Mouse (Mus musculus) intestine, embryonic 16.5 days (tissue): ENCODE data around the gene Usp31. TPM values are rescaled to one million over a fixed set of nuclear protein-coding genes. Genes with fewer than 3 reads are reported as not detected.

Source experiments
- ATAC-seq: fragments of 200-750 bp; cut with Nextera tagmentation; 2 replicates; pipeline ENCODE4 v1.8.0; 2017; ENCODE audit warnings: moderate TSS enrichment, moderate library complexity
- H3K27ac ChIP-seq: fragments of 300-500 bp; sonication (generic); 2 replicates; pipeline ENCODE4 v1.5.1; 2014; ENCODE audit warnings: mild to moderate bottlenecking, low read length
- H3K27me3 ChIP-seq: fragments of 300-500 bp; sonication (generic); replicated peaks from 2 replicates; pipeline ENCODE4 v1.6.1; 2014; ENCODE audit warnings: low read length, control low read depth, mixed read lengths; ENCODE audit not compliant: control insufficient read depth, insufficient read depth
- H3K36me3 ChIP-seq: fragments of 300-500 bp; sonication (generic); 2 replicates; pipeline ENCODE4 v1.6.1; 2014; ENCODE audit warnings: low read length, control low read depth; ENCODE audit not compliant: control insufficient read depth, insufficient read depth
- H3K4me1 ChIP-seq: fragments of 300-500 bp; sonication (generic); 2 replicates; pipeline ENCODE4 v1.6.1; 2014; ENCODE audit warnings: low read length, control low read depth, mixed read lengths; ENCODE audit not compliant: control insufficient read depth, insufficient read depth
- H3K4me2 ChIP-seq: fragments of 300-500 bp; sonication (generic); 2 replicates; pipeline ENCODE4 v1.6.1; 2014; ENCODE audit warnings: low read depth, low read length, control low read depth
- H3K4me3 ChIP-seq: fragments of 300-500 bp; sonication (generic); 2 replicates; pipeline ENCODE4 v1.5.1; 2014; ENCODE audit warnings: mild to moderate bottlenecking, low read length
- H3K9ac ChIP-seq: fragments of 300-500 bp; sonication (generic); 2 replicates; pipeline ENCODE4 v1.6.1; 2014; ENCODE audit warnings: low read depth, low read length
- H3K9me3 ChIP-seq: fragments of 300-500 bp; sonication (generic); 2 replicates; pipeline ENCODE4 v1.6.1; 2016; ENCODE audit warnings: low read length, control low read depth; ENCODE audit not compliant: control insufficient read depth
- WGBS: fragments of 180-500 bp; shearing (Covaris S2); extraction: QIAGEN DNeasy Blood & Tissue Kit; methylation state at CpG from one replicate; pipeline ENCODE4 v1.1.7; 2014; 5-methylcytosine and 5-hydroxymethylcytosine counted together
- polyA plus RNA-seq: library from polyadenylated mRNA; unstranded; fragments of >200 nt; fragmentation: Nextera tagmentation; extraction: Ambion mirVana; gene quantifications from 2 replicates; pipeline ENCODE4 v1.2.1, GENCODE M21; 2015

Usp31 gene
- polyA plus RNA-seq, 1 experiment from 2014 or later: 1.1 TPM

- WGBS: 91% methylated on average over 5 of the region's 5 CpGs
- Histone ChIP-seq H3K27ac (no peak overlapping the region), H3K36me3 (no peaks in the 10 kb centered on the region), H3K9ac (no peak overlapping the region), H3K4me1 (no peaks in the 10 kb centered on the region), H3K4me3 (no peak overlapping the region), H3K27me3 (no peaks in the 10 kb centered on the region), H3K4me2 (no peak overlapping the region), H3K9me3 (no peaks in the 10 kb centered on the region)
- ATAC-seq: no peak
Measured at GRCm38 (mm10) chr7:121685140-121685984, 21.7 kb downstream of the Usp31 start.

- no peaks in the 10 kb centered on the region for H3K36me3 ChIP-seq
- no peak overlapping the region for H3K4me2 ChIP-seq
- H3K4me1 ChIP-seq: no peaks in the 10 kb centered on the region
- no peak overlapping the region for H3K4me3 ChIP-seq
- ATAC-seq: no peak
- H3K9me3 ChIP-seq: no peaks in the 10 kb centered on the region
- no peak overlapping the region for H3K27ac ChIP-seq
- H3K27me3 ChIP-seq: no peaks in the 10 kb centered on the region
- H3K9ac ChIP-seq: no peak overlapping the region
Measured at GRCm38 (mm10) chr7:121681191-121681590, 25.9 kb downstream of the Usp31 start.

- Histone ChIP-seq H3K4me1 (no peaks in the 10 kb centered on the region), H3K9ac (no peak overlapping the region), H3K27ac (no peak overlapping the region), H3K27me3 (no peaks in the 10 kb centered on the region), H3K4me3 (no peak overlapping the region), H3K4me2 (no peak overlapping the region), H3K9me3 (no peaks in the 10 kb centered on the region), H3K36me3 (no peaks in the 10 kb centered on the region; the same call in 1 of the 2 replicates)
- ATAC-seq: no peak
- 57% methylated on average over 4 of the region's 4 CpGs for WGBS
Measured at GRCm38 (mm10) chr7:121677105-121677753, 29.8 kb downstream of the Usp31 start.

GRCm38 (mm10) chr7:121660705-121661104 is 46.3 kb downstream of the Usp31 start:
- no peaks in the 10 kb centered on the region for H3K9me3 ChIP-seq
- H3K27me3 ChIP-seq: no peaks in the 10 kb centered on the region
- no peak overlapping the region for H3K27ac ChIP-seq
- H3K36me3 ChIP-seq: no peaks in the 10 kb centered on the region; the same call in 1 of the 2 replicates
- no peak for ATAC-seq
- no peak overlapping the region for H3K4me3 ChIP-seq
- no peaks in the 10 kb centered on the region for H3K4me1 ChIP-seq
- WGBS: 56% methylated on average over 1 of the region's 1 CpGs
- no peak overlapping the region for H3K9ac ChIP-seq
- no peak overlapping the region for H3K4me2 ChIP-seq

GRCm38 (mm10) chr7:121658866-121659265 is 48.2 kb downstream of the Usp31 start:
- no peak for ATAC-seq
- 81% methylated on average over 7 of the region's 7 CpGs for WGBS
- no peaks in the 10 kb centered on the region for H3K9me3 ChIP-seq

GRCm38 (mm10) chr7:121654675-121655074 is 52.4 kb downstream of the Usp31 start:
- peaks cover 2% of the 10 kb centered on the region; the same call in 1 of the 2 replicates for H3K36me3 ChIP-seq
- H3K9ac ChIP-seq: no peak overlapping the region
- H3K27ac ChIP-seq: no peak overlapping the region
- H3K4me2 ChIP-seq: no peak overlapping the region
- no peaks in the 10 kb centered on the region for H3K4me1 ChIP-seq
- no peaks in the 10 kb centered on the region for H3K9me3 ChIP-seq
- H3K27me3 ChIP-seq: no peaks in the 10 kb centered on the region
- no peak overlapping the region for H3K4me3 ChIP-seq
- 87% methylated on average over 2 of the region's 2 CpGs for WGBS
- ATAC-seq: no peak

More at GRCm38 (mm10) chr7:121658866-121659265, 48.2 kb downstream of the Usp31 start:
- Histone ChIP-seq H3K4me2 (no peak overlapping the region), H3K36me3 (no peaks in the 10 kb centered on the region; the same call in 1 of the 2 replicates), H3K9ac (no peak overlapping the region), H3K4me3 (no peak overlapping the region), H3K4me1 (no peaks in the 10 kb centered on the region), H3K27ac (no peak overlapping the region), H3K27me3 (no peaks in the 10 kb centered on the region)

- Histone ChIP-seq H3K27me3 (no peaks in the 10 kb centered on the region), H3K9ac (no peak overlapping the region), H3K4me1 (no peaks in the 10 kb centered on the region), H3K4me2 (no peak overlapping the region), H3K36me3 (peaks cover 2% of the 10 kb centered on the region; the same call in 1 of the 2 replicates), H3K4me3 (no peak overlapping the region), H3K27ac (no peak overlapping the region), H3K9me3 (no peaks in the 10 kb centered on the region)
- 67% methylated on average over 2 of the region's 2 CpGs for WGBS
- ATAC-seq: no peak
Measured at GRCm38 (mm10) chr7:121652629-121653028, 54.4 kb downstream of the Usp31 start.

- no peaks in the 10 kb centered on the region for H3K4me1 ChIP-seq
- no peak overlapping the region for H3K4me2 ChIP-seq
- H3K27me3 ChIP-seq: no peaks in the 10 kb centered on the region
- 88% methylated on average over 3 of the region's 3 CpGs for WGBS
- no peaks in the 10 kb centered on the region for H3K9me3 ChIP-seq
- H3K36me3 ChIP-seq: peaks cover 2% of the 10 kb centered on the region; the same call in 1 of the 2 replicates
- H3K27ac ChIP-seq: no peak overlapping the region
- no peak overlapping the region for H3K9ac ChIP-seq
- no peak overlapping the region for H3K4me3 ChIP-seq
- ATAC-seq: no peak
Measured at GRCm38 (mm10) chr7:121650724-121651123, 56.3 kb downstream of the Usp31 start.

GRCm38 (mm10) chr7:121640998-121641762 is 65.9 kb downstream of the Usp31 start:
- H3K27ac ChIP-seq: no peak overlapping the region
- H3K4me2 ChIP-seq: no peak overlapping the region
- ATAC-seq: no peak
- 55% methylated on average over 12 of the region's 12 CpGs for WGBS
- H3K9ac ChIP-seq: no peak overlapping the region
- H3K36me3 ChIP-seq: no peaks in the 10 kb centered on the region
- H3K9me3 ChIP-seq: no peaks in the 10 kb centered on the region
- no peaks in the 10 kb centered on the region for H3K27me3 ChIP-seq
- no peaks in the 10 kb centered on the region for H3K4me1 ChIP-seq
- H3K4me3 ChIP-seq: no peak overlapping the region
